ENCODE assay signal across 29 mouse cellular contexts in genomic region chr16:77471868-77472267, GRCm38 (mm10).
A peak's percentile ranks its signal among the peaks of the same experiment; 100 is the strongest.
DNase-seq lines count a peak whose midpoint lies in the region; ATAC-seq lines count a peak whose summit lies in the region.
"Had no signal": no experiment of that assay in that cellular context is flagged by ENCODE, and none has a peak within 500 bp of the region (broad histone marks: within the 10 kb centered on the region; RNA-seq: fewer than 3 reads in every experiment).

No protein-coding gene starts in this region.

- no peak for DNase-seq in forebrain, embryonic 11.5 days (ENCODE audit: low spot score)
- DNase-seq in midbrain, embryonic 11.5 days (ENCODE audit: low spot score, missing footprints): no peak
- DNase-seq in midbrain, embryonic 14.5 days: no peak
- no peak for DNase-seq in embryo, embryonic 10.5 days (ENCODE audit: low spot score)
- DNase-seq in adrenal gland, postnatal 4 days (ENCODE audit: low spot score in 2 of 2): no peak
- DNase-seq: adrenal gland, postnatal 10 days; cerebellum, adult 11-12 months; cerebellum, adult 9-11 months; gastrocnemius, adult 2 months; gastrocnemius, postnatal 36 days; heart, adult 18-20 months; heart, postnatal 36 days; kidney, adult 18-20 months; lung, postnatal 4 days; thymus, adult 18-20 months had no signal

- H3K27ac ChIP-seq in forebrain, embryonic 16.5 days (ENCODE audit: low read length): no peak overlapping the region
- no peak overlapping the region for H3K27ac ChIP-seq in forebrain, embryonic 11.5 days (ENCODE audit: low read depth, low read length)
- no peak overlapping the region for H3K27ac ChIP-seq in midbrain, embryonic 11.5 days (ENCODE audit: low read depth, low read length)
- H3K27ac ChIP-seq in midbrain, embryonic 14.5 days (replicated peaks; ENCODE audit: low read depth, low read length): no peak overlapping the region
- H3K27ac ChIP-seq: embryonic facial prominence, embryonic 10.5 days; embryonic facial prominence, embryonic 15.5 days; gastrocnemius, adult 2 months; kidney, embryonic 15.5 days; layer of hippocampus, adult 2 months; left cerebral cortex, adult 2 months; limb, embryonic 12.5 days; liver, embryonic 15.5 days; midbrain, embryonic 15.5 days; stomach, postnatal 0 days had no signal

- no peak overlapping the region for H3K4me3 ChIP-seq in forebrain, embryonic 16.5 days (replicated peaks; ENCODE audit: low read length)
- H3K4me3 ChIP-seq in forebrain, embryonic 11.5 days (ENCODE audit: low read depth, low read length): no peak overlapping the region
- H3K4me3 ChIP-seq in midbrain, embryonic 11.5 days (ENCODE audit: low read depth, low read length): no peak overlapping the region
- no peak overlapping the region for H3K4me3 ChIP-seq in midbrain, embryonic 14.5 days (replicated peaks; ENCODE audit: low read depth, low read length)
- H3K4me3 ChIP-seq: embryonic facial prominence, embryonic 10.5 days; embryonic facial prominence, embryonic 15.5 days; gastrocnemius, adult 2 months; kidney, embryonic 15.5 days; layer of hippocampus, adult 2 months; left cerebral cortex, adult 2 months; limb, embryonic 12.5 days; liver, embryonic 15.5 days; midbrain, embryonic 15.5 days had no signal

- H3K4me2 ChIP-seq in forebrain, embryonic 16.5 days (ENCODE audit: low read length): no peak overlapping the region
- no peak overlapping the region for H3K4me2 ChIP-seq in forebrain, embryonic 11.5 days (ENCODE audit: low read depth, low read length, severe bottlenecking)
- no peak overlapping the region for H3K4me2 ChIP-seq in midbrain, embryonic 11.5 days
- H3K4me2 ChIP-seq in midbrain, embryonic 14.5 days (ENCODE audit: low read length): no peak overlapping the region
- H3K4me2 ChIP-seq: embryonic facial prominence, embryonic 15.5 days; heart, embryonic 11.5 days; kidney, embryonic 15.5 days; limb, embryonic 12.5 days; liver, embryonic 15.5 days; midbrain, embryonic 15.5 days had no signal

- H3K9ac ChIP-seq in forebrain, embryonic 16.5 days (replicated peaks; ENCODE audit: low read depth, low read length): no peak overlapping the region
- no peak overlapping the region for H3K9ac ChIP-seq in forebrain, embryonic 11.5 days (ENCODE audit: low read length)
- no peak overlapping the region for H3K9ac ChIP-seq in midbrain, embryonic 11.5 days (ENCODE audit: low read length)
- no peak overlapping the region for H3K9ac ChIP-seq in midbrain, embryonic 14.5 days (replicated peaks; ENCODE audit: low read length)
- H3K9ac ChIP-seq: embryonic facial prominence, embryonic 15.5 days; kidney, embryonic 15.5 days; limb, embryonic 12.5 days; liver, embryonic 15.5 days; midbrain, embryonic 15.5 days had no signal

- no peaks in the 10 kb centered on the region for H3K36me3 ChIP-seq in forebrain, embryonic 16.5 days (ENCODE audit: control insufficient read depth, insufficient read depth)
- H3K36me3 ChIP-seq in forebrain, embryonic 11.5 days (ENCODE audit: control insufficient read depth, insufficient read depth, low read length): no peaks in the 10 kb centered on the region; the same call in 1 of the 2 replicates
- H3K36me3 ChIP-seq in midbrain, embryonic 11.5 days (ENCODE audit: control insufficient read depth, insufficient read depth, low read length): 0 out of 2 replicates have a peak, but pooled peaks cover 5% of the 10 kb centered on the region
- H3K36me3 ChIP-seq in midbrain, embryonic 14.5 days (ENCODE audit: control insufficient read depth, insufficient read depth, low read length): no peaks in the 10 kb centered on the region
- H3K36me3 ChIP-seq: embryonic facial prominence, embryonic 15.5 days; G1E; kidney, embryonic 15.5 days; limb, embryonic 12.5 days; liver, embryonic 15.5 days; midbrain, embryonic 15.5 days had no signal

- ATAC-seq in forebrain, embryonic 16.5 days: 0 out of 2 replicates have a peak, but pooled peaks have one; percentile 20
- ATAC-seq in forebrain, embryonic 11.5 days (replicated peaks; ENCODE audit: low FRiP score): no peak
- ATAC-seq in midbrain, embryonic 11.5 days (ENCODE audit: low FRiP score): peak; percentile 38; the same call in 1 of the 2 replicates
- no peak for ATAC-seq in midbrain, embryonic 14.5 days (ENCODE audit: low FRiP score, low TSS enrichment)
- 0 out of 2 replicates have a peak, but pooled peaks have one; percentile 12 for ATAC-seq in megakaryocyte, adult 5-6 weeks (ENCODE audit: poor library complexity, severe bottlenecking)
- ATAC-seq: forebrain, embryonic 14.5 days; midbrain, embryonic 15.5 days had no signal

- no peaks in the 10 kb centered on the region for H3K9me3 ChIP-seq in forebrain, embryonic 16.5 days (ENCODE audit: control insufficient read depth, low read length)
- no peaks in the 10 kb centered on the region for H3K9me3 ChIP-seq in forebrain, embryonic 11.5 days (ENCODE audit: control insufficient read depth, low read length)
- no peaks in the 10 kb centered on the region for H3K9me3 ChIP-seq in midbrain, embryonic 11.5 days (ENCODE audit: control insufficient read depth, low read length)
- H3K9me3 ChIP-seq in midbrain, embryonic 14.5 days (ENCODE audit: control insufficient read depth, low read length): no peaks in the 10 kb centered on the region
- H3K9me3 ChIP-seq: embryonic facial prominence, embryonic 10.5 days; embryonic facial prominence, embryonic 15.5 days; kidney, embryonic 15.5 days; limb, embryonic 12.5 days; liver, embryonic 15.5 days; midbrain, embryonic 15.5 days had no signal

- H3K4me1 ChIP-seq in forebrain, embryonic 16.5 days (replicated peaks; ENCODE audit: control insufficient read depth, insufficient read depth, low read length): peaks cover 3% of the 10 kb centered on the region; the same call in 1 of the 2 replicates
- no peaks in the 10 kb centered on the region for H3K4me1 ChIP-seq in forebrain, embryonic 11.5 days (replicated peaks; ENCODE audit: control insufficient read depth, insufficient read depth, low read length)
- H3K4me1 ChIP-seq in midbrain, embryonic 11.5 days (ENCODE audit: control insufficient read depth, insufficient read depth, low read length): no peaks in the 10 kb centered on the region
- no peaks in the 10 kb centered on the region for H3K4me1 ChIP-seq in midbrain, embryonic 14.5 days (ENCODE audit: control insufficient read depth, insufficient read depth, low read length)
- H3K4me1 ChIP-seq: embryonic facial prominence, embryonic 10.5 days; embryonic facial prominence, embryonic 15.5 days; kidney, embryonic 15.5 days; limb, embryonic 12.5 days; liver, embryonic 15.5 days; midbrain, embryonic 15.5 days had no signal

- 94% methylated on average over 3 of the region's 3 CpGs for WGBS in forebrain, embryonic 16.5 days
- WGBS in forebrain, embryonic 11.5 days: 93% methylated on average over 3 of the region's 3 CpGs
- 93% methylated on average over 3 of the region's 3 CpGs for WGBS in midbrain, embryonic 11.5 days
- 95% methylated on average over 3 of the region's 3 CpGs for WGBS in midbrain, embryonic 14.5 days

- H3K27me3 ChIP-seq in forebrain, embryonic 16.5 days (replicated peaks; ENCODE audit: control insufficient read depth, insufficient read depth, low read length): no peaks in the 10 kb centered on the region
- H3K27me3 ChIP-seq in forebrain, embryonic 11.5 days (ENCODE audit: control insufficient read depth, insufficient read depth, low read length): no peaks in the 10 kb centered on the region
- H3K27me3 ChIP-seq in midbrain, embryonic 11.5 days (ENCODE audit: control insufficient read depth, insufficient read depth, low read length): no peaks in the 10 kb centered on the region
- no peaks in the 10 kb centered on the region for H3K27me3 ChIP-seq in midbrain, embryonic 14.5 days (ENCODE audit: control insufficient read depth, insufficient read depth, low read length)
- H3K27me3 ChIP-seq: embryonic facial prominence, embryonic 15.5 days; kidney, embryonic 15.5 days; limb, embryonic 12.5 days; liver, embryonic 15.5 days; midbrain, embryonic 15.5 days had no signal

Comparison
In these comparisons a context has a peak if more than half of its experiments do, and no peak if none do; other contexts are left out.
1. ATAC-seq: peak in forebrain, embryonic 16.5 days (single experiment), midbrain, embryonic 11.5 days (single experiment) and megakaryocyte, adult 5-6 weeks (single experiment); none in forebrain, embryonic 11.5 days (single experiment) and midbrain, embryonic 14.5 days (single experiment).